Mouse (Mus musculus) stomach, embryonic 15.5 days (tissue): ENCODE measurements at regions not wholly inside any gene's neighbourhood (a gene's known extent, or its start where the extent isn't known, plus 50 kb on each side); places are given as distances from the start of the nearest gene placed in this dataset.

Experiments used
- ATAC-seq: fragments of 200-750 bp; cut with Nextera tagmentation; 2 replicates; pipeline ENCODE4 v1.8.0; 2017; ENCODE audit warnings: low read depth, moderate number of reproducible peaks, moderate TSS enrichment; ENCODE audit not compliant: insufficient read depth, low FRiP score
- H3K27ac ChIP-seq: fragments of 300-500 bp; sonication (generic); 2 replicates; pipeline ENCODE4 v1.5.1; 2015; ENCODE audit warnings: mild to moderate bottlenecking, inconsistent platforms
- H3K27me3 ChIP-seq: fragments of 300-500 bp; sonication (generic); replicated peaks from 2 replicates; pipeline ENCODE4 v1.6.1; 2015; ENCODE audit warnings: inconsistent platforms
- H3K36me3 ChIP-seq: fragments of 300-500 bp; sonication (generic); 2 replicates; pipeline ENCODE4 v1.6.1; 2015; ENCODE audit warnings: inconsistent platforms
- H3K4me1 ChIP-seq: fragments of 300-500 bp; sonication (generic); 2 replicates; pipeline ENCODE4 v1.6.1; 2015; ENCODE audit warnings: inconsistent platforms
- H3K4me2 ChIP-seq: fragments of 300-500 bp; sonication (generic); 2 replicates; pipeline ENCODE4 v1.6.1; 2015; ENCODE audit warnings: mild to moderate bottlenecking, inconsistent platforms
- H3K4me3 ChIP-seq: fragments of 300-500 bp; sonication (generic); replicated peaks from 2 replicates; pipeline ENCODE4 v1.5.1; 2015; ENCODE audit warnings: inconsistent platforms
- H3K9ac ChIP-seq: fragments of 300-500 bp; sonication (generic); 2 replicates; pipeline ENCODE4 v1.6.1; 2015; ENCODE audit warnings: inconsistent platforms
- H3K9me3 ChIP-seq: fragments of 300-500 bp; sonication (generic); 2 replicates; pipeline ENCODE4 v1.6.1; 2016; ENCODE audit warnings: inconsistent platforms
- WGBS: fragments of 180-500 bp; shearing (Covaris S2); methylation state at CpG from one replicate; pipeline ENCODE4 v1.1.7; 2015; 5-methylcytosine and 5-hydroxymethylcytosine counted together

GRCm38 (mm10) chr15:36691002-36691652 is 316.4 kb downstream of the Zfp706 start:
- Histone ChIP-seq H3K4me1 (no peaks in the 10 kb centered on the region), H3K36me3 (no peaks in the 10 kb centered on the region), H3K4me3 (no peak overlapping the region), H3K27ac (no peak overlapping the region), H3K27me3 (no peaks in the 10 kb centered on the region), H3K9ac (no peak overlapping the region), H3K9me3 (no peaks in the 10 kb centered on the region), H3K4me2 (no peak overlapping the region)
- 55% methylated on average over 15 of the region's 15 CpGs for WGBS
- ATAC-seq = no peak

- no peak overlapping the region for H3K4me3 ChIP-seq
- no peak overlapping the region for H3K27ac ChIP-seq
- no peak for ATAC-seq
- 78% methylated on average over 7 of the region's 7 CpGs for WGBS
- H3K4me1 ChIP-seq = no peaks in the 10 kb centered on the region
- H3K4me2 ChIP-seq = no peak overlapping the region
- H3K9me3 ChIP-seq = no peaks in the 10 kb centered on the region
- H3K27me3 ChIP-seq = no peaks in the 10 kb centered on the region
- H3K9ac ChIP-seq = no peak overlapping the region
- H3K36me3 ChIP-seq = no peaks in the 10 kb centered on the region
These were observed 317.7 kb downstream of the Zfp706 start for GRCm38 (mm10) chr15:36689881-36690280.

GRCm38 (mm10) chr15:36689301-36689700 is 318.3 kb downstream of the Zfp706 start:
- WGBS = 72% methylated on average over 3 of the region's 3 CpGs
- no peaks in the 10 kb centered on the region for H3K9me3 ChIP-seq
- no peak for ATAC-seq
- H3K9ac ChIP-seq = no peak overlapping the region
- no peak overlapping the region for H3K27ac ChIP-seq
- H3K36me3 ChIP-seq = no peaks in the 10 kb centered on the region
- H3K4me2 ChIP-seq = no peak overlapping the region
- H3K4me3 ChIP-seq = no peak overlapping the region
- no peaks in the 10 kb centered on the region for H3K4me1 ChIP-seq
- no peaks in the 10 kb centered on the region for H3K27me3 ChIP-seq

GRCm38 (mm10) chr15:36688051-36688754 is 319.4 kb downstream of the Zfp706 start:
- Histone ChIP-seq H3K4me3 (peak overlapping the region; percentile 11; the same call in 1 of the 2 replicates), H3K27ac (peak overlapping the region; percentile 32; the same call in 1 of the 2 replicates), H3K9ac (no peak overlapping the region), H3K4me2 (peak overlapping the region; percentile 43), H3K9me3 (no peaks in the 10 kb centered on the region), H3K4me1 (no peaks in the 10 kb centered on the region), H3K27me3 (no peaks in the 10 kb centered on the region), H3K36me3 (no peaks in the 10 kb centered on the region)
- ATAC-seq = peak; percentile 70
- 8% methylated on average over 17 of the region's 17 CpGs for WGBS

GRCm38 (mm10) chr15:36684684-36685083 is 322.9 kb downstream of the Zfp706 start:
- Histone ChIP-seq H3K36me3 (no peaks in the 10 kb centered on the region), H3K27me3 (no peaks in the 10 kb centered on the region), H3K9me3 (no peaks in the 10 kb centered on the region), H3K4me2 (no peak overlapping the region), H3K9ac (no peak overlapping the region), H3K4me1 (no peaks in the 10 kb centered on the region), H3K27ac (no peak overlapping the region), H3K4me3 (no peak overlapping the region)
- 68% methylated on average over 7 of the region's 7 CpGs for WGBS
- ATAC-seq = no peak

- H3K9me3 ChIP-seq = no peaks in the 10 kb centered on the region
- no peaks in the 10 kb centered on the region for H3K27me3 ChIP-seq
- H3K9ac ChIP-seq = no peak overlapping the region
- H3K27ac ChIP-seq = no peak overlapping the region
- no peaks in the 10 kb centered on the region for H3K4me1 ChIP-seq
- ATAC-seq = no peak
- WGBS = 56% methylated on average over 6 of the region's 6 CpGs
- H3K4me2 ChIP-seq = no peak overlapping the region
- H3K4me3 ChIP-seq = no peak overlapping the region
- no peaks in the 10 kb centered on the region for H3K36me3 ChIP-seq
These were observed 324.7 kb downstream of the Zfp706 start for GRCm38 (mm10) chr15:36682832-36683231.

- Histone ChIP-seq H3K27ac (no peak overlapping the region), H3K4me2 (no peak overlapping the region), H3K9me3 (no peaks in the 10 kb centered on the region), H3K27me3 (no peaks in the 10 kb centered on the region), H3K9ac (no peak overlapping the region), H3K4me1 (no peaks in the 10 kb centered on the region), H3K36me3 (no peaks in the 10 kb centered on the region), H3K4me3 (no peak overlapping the region)
- ATAC-seq = no peak
- WGBS = 56% methylated on average over 5 of the region's 5 CpGs
These were observed 325.4 kb downstream of the Zfp706 start for GRCm38 (mm10) chr15:36682159-36682558.

- no peak for ATAC-seq
- H3K9me3 ChIP-seq = no peaks in the 10 kb centered on the region
- no peak overlapping the region for H3K4me3 ChIP-seq
- no peak overlapping the region for H3K9ac ChIP-seq
- WGBS = 75% methylated on average over 11 of the region's 11 CpGs
- no peak overlapping the region for H3K4me2 ChIP-seq
- H3K4me1 ChIP-seq = no peaks in the 10 kb centered on the region
- H3K36me3 ChIP-seq = no peaks in the 10 kb centered on the region
- H3K27ac ChIP-seq = no peak overlapping the region
- no peaks in the 10 kb centered on the region for H3K27me3 ChIP-seq
These were observed 327.0 kb downstream of the Zfp706 start for GRCm38 (mm10) chr15:36680361-36681140.

GRCm38 (mm10) chr15:36679577-36679976 is 328.0 kb downstream of the Zfp706 start:
- 77% methylated on average over 13 of the region's 13 CpGs for WGBS
- Histone ChIP-seq H3K4me1 (no peaks in the 10 kb centered on the region), H3K27me3 (no peaks in the 10 kb centered on the region), H3K27ac (no peak overlapping the region), H3K4me2 (no peak overlapping the region), H3K4me3 (no peak overlapping the region), H3K9me3 (no peaks in the 10 kb centered on the region), H3K9ac (no peak overlapping the region), H3K36me3 (no peaks in the 10 kb centered on the region)
- ATAC-seq = no peak

GRCm38 (mm10) chr15:36669748-36670147 is 337.8 kb downstream of the Zfp706 start:
- H3K9me3 ChIP-seq = no peaks in the 10 kb centered on the region
- ATAC-seq = peak; percentile 47
- no peak overlapping the region for H3K9ac ChIP-seq
- no peaks in the 10 kb centered on the region for H3K36me3 ChIP-seq
- no peak overlapping the region for H3K27ac ChIP-seq
- H3K4me3 ChIP-seq = no peak overlapping the region
- no peak overlapping the region for H3K4me2 ChIP-seq
- H3K4me1 ChIP-seq = peaks cover 4% of the 10 kb centered on the region; the same call in 1 of the 2 replicates
- H3K27me3 ChIP-seq = no peaks in the 10 kb centered on the region
- WGBS = 27% methylated on average over 12 of the region's 12 CpGs

- ATAC-seq = no peak
- no peak overlapping the region for H3K4me3 ChIP-seq
- H3K4me1 ChIP-seq = peaks cover 4% of the 10 kb centered on the region; the same call in 1 of the 2 replicates
- no peak overlapping the region for H3K4me2 ChIP-seq
- WGBS = 38% methylated on average over 3 of the region's 3 CpGs
- H3K27me3 ChIP-seq = no peaks in the 10 kb centered on the region
- no peaks in the 10 kb centered on the region for H3K9me3 ChIP-seq
- H3K9ac ChIP-seq = no peak overlapping the region
- no peaks in the 10 kb centered on the region for H3K36me3 ChIP-seq
- no peak overlapping the region for H3K27ac ChIP-seq
These were observed 341.0 kb downstream of the Zfp706 start for GRCm38 (mm10) chr15:36666566-36666965.

- Histone ChIP-seq H3K4me3 (no peak overlapping the region), H3K36me3 (no peaks in the 10 kb centered on the region), H3K9me3 (no peaks in the 10 kb centered on the region), H3K9ac (no peak overlapping the region), H3K4me2 (no peak overlapping the region), H3K27me3 (no peaks in the 10 kb centered on the region), H3K27ac (no peak overlapping the region), H3K4me1 (no peaks in the 10 kb centered on the region)
- WGBS = 76% methylated on average over 6 of the region's 6 CpGs
- ATAC-seq = no peak
These were observed 343.2 kb downstream of the Zfp706 start for GRCm38 (mm10) chr15:36664391-36664790.
